Mouse (Mus musculus) heart, embryonic 16.5 days (tissue): ENCODE measurements at regions not wholly inside any gene's neighbourhood (a gene's known extent, or its start where the extent isn't known, plus 50 kb on each side); places are given as distances from the start of the nearest gene placed in this dataset.

Source experiments
- ATAC-seq: fragments of 200-750 bp; cut with Nextera tagmentation; replicated peaks from 2 replicates; pipeline ENCODE4 v1.8.0; 2017; ENCODE audit warnings: moderate number of reproducible peaks; ENCODE audit not compliant: insufficient read depth, low FRiP score; ENCODE audit errors: extremely low read depth
- H3K27ac ChIP-seq: fragments of 300-500 bp; sonication (generic); 2 replicates; pipeline ENCODE4 v1.5.1; 2014; ENCODE audit warnings: mild to moderate bottlenecking, low read length, control low read depth, moderate library complexity
- H3K27me3 ChIP-seq: fragments of 300-500 bp; sonication (generic); 2 replicates; pipeline ENCODE4 v1.6.1; 2014; ENCODE audit warnings: low read length, mixed read lengths; ENCODE audit not compliant: control insufficient read depth, insufficient read depth
- H3K36me3 ChIP-seq: fragments of 300-500 bp; sonication (generic); 2 replicates; pipeline ENCODE4 v1.6.1; 2014; ENCODE audit not compliant: control insufficient read depth, insufficient read depth
- H3K4me1 ChIP-seq: fragments of 300-500 bp; sonication (generic); 2 replicates; pipeline ENCODE4 v1.6.1; 2014; ENCODE audit warnings: low read length, mixed read lengths; ENCODE audit not compliant: control insufficient read depth, insufficient read depth
- H3K4me2 ChIP-seq: fragments of 300-500 bp; sonication (generic); 2 replicates; pipeline ENCODE4 v1.6.1; 2014; ENCODE audit warnings: low read depth, mild to moderate bottlenecking, control low read depth, low read length
- H3K4me3 ChIP-seq: fragments of 300-500 bp; sonication (generic); 2 replicates; pipeline ENCODE4 v1.5.1; 2014; ENCODE audit warnings: mild to moderate bottlenecking, control low read depth, low read length
- H3K9ac ChIP-seq: fragments of 300-500 bp; sonication (generic); 2 replicates; pipeline ENCODE4 v1.6.1; 2014; ENCODE audit warnings: low read length, control low read depth
- H3K9me3 ChIP-seq: fragments of 300-500 bp; sonication (generic); replicated peaks from 2 replicates; pipeline ENCODE4 v1.6.1; 2016; ENCODE audit warnings: low read length; ENCODE audit not compliant: control insufficient read depth
- WGBS: fragments of 180-500 bp; shearing (Covaris S2); extraction: QIAGEN DNeasy Blood & Tissue Kit; methylation state at CpG from one replicate; pipeline ENCODE4 v1.1.7; 2014; 5-methylcytosine and 5-hydroxymethylcytosine counted together

DNA sequence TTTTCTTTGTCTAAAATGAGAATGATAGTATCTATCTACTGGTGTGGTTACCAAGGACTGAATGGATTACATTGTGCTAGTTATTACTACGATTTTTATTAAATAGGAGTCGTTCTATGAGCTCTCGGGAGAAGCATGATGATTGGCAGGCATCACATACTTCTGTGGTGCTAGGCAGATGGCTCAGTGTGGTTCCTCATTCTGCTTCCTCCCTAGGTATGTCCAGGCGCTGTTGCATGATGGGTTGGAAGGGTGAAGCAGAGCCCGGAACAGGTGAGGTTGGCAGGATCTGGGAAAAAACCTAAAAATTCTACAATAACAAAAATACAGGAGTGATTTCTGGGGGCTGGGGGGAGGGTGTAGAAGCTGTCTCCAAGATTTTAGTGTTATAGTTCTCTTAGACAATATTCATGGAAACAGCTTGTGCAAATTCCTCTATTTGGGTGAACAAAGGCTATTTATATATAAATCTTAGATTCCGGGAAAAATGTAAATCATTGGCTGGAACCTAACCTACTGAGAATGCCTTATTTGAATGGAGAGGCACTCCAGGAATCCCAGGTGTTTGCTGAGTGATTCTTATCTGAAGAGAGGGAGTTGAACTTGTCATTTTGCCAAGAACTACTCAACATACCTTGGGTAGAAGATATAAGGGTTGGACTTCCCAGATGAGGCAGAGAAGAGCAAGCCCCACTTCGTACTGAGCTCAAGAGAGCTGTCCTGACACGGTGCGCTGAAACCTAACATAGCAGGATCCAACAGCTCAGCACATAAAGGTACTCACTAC, 68.5 kb upstream of the Irak1bp1 start:
- 77% methylated on average over 9 of the region's 9 CpGs for WGBS
- H3K4me2 ChIP-seq, result no peak overlapping the region
- no peak overlapping the region for H3K4me3 ChIP-seq
- H3K27me3 ChIP-seq, result no peaks in the 10 kb centered on the region
- no peak overlapping the region for H3K27ac ChIP-seq
- H3K9me3 ChIP-seq, result no peaks in the 10 kb centered on the region
- H3K9ac ChIP-seq, result no peak overlapping the region
- H3K4me1 ChIP-seq, result no peaks in the 10 kb centered on the region
- no peaks in the 10 kb centered on the region for H3K36me3 ChIP-seq
- no peak for ATAC-seq

DNA sequence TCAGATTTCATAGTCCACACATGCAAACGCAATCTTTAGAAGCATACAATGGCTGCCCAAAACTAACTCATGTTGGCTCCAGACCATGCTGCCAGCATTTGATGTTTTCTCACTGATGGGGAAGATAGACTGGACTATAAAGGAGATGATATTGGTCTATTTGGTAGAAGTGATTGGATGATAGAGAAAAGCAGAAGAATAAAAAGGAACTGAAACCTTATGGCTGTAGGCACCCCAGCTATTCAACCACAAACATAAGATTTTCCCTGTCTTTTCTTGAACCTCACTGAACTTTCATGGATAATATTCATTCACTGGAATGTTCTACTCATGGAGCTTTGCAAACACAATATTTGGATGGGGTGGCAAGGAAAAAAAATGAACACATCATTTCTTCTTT, 65.7 kb upstream of the Irak1bp1 start:
- Histone ChIP-seq H3K4me2 (no peak overlapping the region), H3K36me3 (no peaks in the 10 kb centered on the region), H3K9me3 (no peaks in the 10 kb centered on the region), H3K27me3 (no peaks in the 10 kb centered on the region), H3K4me3 (no peak overlapping the region), H3K4me1 (no peaks in the 10 kb centered on the region), H3K9ac (no peak overlapping the region), H3K27ac (no peak overlapping the region)
- WGBS, result 70% methylated on average over 1 of the region's 1 CpGs
- no peak for ATAC-seq
